Mouse (Mus musculus): Measurements from ENCODE around the gene Nrgn.

- TF ChIP-seq TAL1 (IDR thresholded peaks at IDR 0.05; ENCODE audit: low read length), result no peak
- no peak for TF ChIP-seq GATA1 (IDR thresholded peaks at IDR 0.05; ENCODE audit: low read length)
These were observed 3.7 kb upstream of the Nrgn start for GRCm38 (mm10) chr9:37556366-37556765.
